Mouse (Mus musculus): ENCODE data around the gene Serping1.
"Not testable (repeated sequence)": the region's sequence is repeated elsewhere in the genome, so short reads cannot be mapped to it uniquely, and the experiment has no call there.

The Serping1 gene

DNA sequence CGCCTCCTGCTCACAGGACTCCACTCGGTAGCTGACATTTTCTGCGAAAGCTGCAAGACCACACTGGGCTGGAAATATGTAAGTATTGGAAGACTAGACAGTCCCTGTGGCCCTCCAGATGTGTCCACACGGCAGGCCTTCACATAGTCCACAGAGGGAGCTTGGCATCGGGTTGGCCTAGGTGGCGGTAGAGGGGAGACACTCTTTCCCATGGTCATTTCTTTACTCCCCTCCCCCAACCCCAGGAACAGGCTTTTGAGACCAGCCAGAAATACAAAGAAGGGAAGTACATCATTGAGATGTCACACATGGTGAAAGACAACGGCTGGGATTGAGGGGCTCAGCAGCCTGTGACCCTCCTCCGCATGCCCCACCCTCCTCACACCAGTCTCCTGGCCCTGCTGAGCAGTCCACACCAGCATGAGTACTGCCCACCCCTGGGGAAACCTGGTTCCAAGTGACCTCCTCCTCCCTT is 37.8 kb downstream of the Serping1 start:
- DNase-seq: peak; percentile 53

DNA sequence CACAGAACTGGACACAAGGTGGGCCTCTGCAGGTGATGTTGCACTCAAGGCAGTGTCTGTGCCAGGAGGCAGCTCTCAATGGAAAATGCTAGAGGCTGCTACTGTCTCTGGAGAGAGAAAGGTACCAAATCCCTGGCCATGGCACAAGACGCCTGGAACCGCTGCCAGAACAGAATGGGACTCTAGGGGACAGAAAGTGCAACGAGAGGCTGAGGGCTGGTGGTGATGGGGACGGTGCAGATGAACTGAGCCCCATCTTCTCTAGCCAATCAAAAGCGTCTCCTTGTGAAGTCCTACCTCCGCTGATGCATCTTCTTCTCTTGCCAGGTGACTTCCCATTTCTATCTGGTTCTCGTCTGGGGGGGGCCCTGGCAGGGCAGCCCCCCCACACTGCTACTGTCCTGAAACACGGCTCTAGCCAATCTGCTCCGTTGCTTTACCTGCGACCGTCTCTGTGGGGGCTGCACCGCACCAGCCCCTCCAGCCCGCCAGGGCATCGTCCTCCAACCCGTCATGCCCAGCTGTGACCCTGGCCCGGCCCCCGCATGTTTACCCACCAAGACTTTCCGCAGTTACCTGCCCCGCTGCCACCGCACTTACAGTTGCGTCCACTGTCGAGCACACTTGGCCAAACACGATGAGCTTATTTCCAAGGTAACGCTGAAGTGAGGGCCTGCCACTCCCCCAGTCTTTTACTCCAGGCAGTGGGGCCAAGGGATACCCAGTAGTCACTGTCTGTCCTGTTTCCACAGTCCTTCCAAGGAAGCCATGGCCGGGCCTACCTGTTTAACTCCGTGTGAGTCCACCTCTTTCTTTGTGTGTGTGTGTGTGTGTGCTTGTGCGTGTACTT is 38.7 kb downstream of the Serping1 start:
- peak; percentile 29 for DNase-seq

GRCm38 (mm10) chr2:84735346-84735920 is 39.8 kb downstream of the Serping1 start:
- no peak for DNase-seq

DNA sequence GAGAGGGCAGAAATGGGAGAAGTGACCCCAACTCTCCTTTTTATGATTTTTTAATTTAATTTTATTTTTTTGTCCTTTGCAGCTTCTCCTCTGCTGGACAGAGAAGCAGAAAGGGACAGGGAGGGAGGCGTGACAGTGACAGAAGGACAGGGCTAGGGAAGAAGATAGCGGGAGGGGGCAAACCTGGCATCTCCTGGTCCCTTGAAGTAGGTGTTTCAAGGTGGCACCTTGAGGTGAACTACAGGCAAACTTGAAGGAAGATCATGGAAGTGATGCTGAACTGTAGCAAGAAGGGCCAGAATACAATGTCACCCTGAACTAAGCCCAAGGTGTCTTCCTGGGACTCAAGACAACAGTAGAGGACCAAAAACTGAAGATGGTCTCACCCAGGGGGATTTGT is 40.3 kb downstream of the Serping1 start:
- no peak for DNase-seq

DNA sequence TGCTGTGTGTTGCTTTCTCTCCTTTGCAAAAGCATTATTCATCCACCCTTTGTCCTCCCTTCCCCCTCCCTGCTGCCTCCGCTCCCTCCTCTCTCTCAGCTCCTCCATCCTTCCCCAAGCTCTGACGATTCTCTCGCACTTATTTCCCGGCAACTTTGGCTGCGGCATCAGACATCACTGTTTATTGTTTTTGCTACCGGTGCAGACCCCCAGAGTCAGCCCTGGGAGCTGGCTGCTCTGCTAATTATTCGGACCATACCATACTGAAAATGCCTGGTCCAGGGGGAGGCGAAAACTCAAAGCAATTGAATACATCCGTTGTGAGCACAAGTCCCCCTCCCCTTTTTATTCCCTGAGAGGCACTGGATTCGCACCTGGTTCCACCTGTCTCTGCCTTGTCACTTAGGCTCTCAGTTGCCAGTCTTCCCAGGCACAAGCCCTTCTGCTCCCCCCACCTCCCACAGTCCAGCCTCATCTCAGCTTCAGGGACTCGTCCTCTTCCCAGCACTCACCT is 40.8 kb downstream of the Serping1 start:
- DNase-seq: no peak

GRCm38 (mm10) chr2:84733579-84734300 is 41.5 kb downstream of the Serping1 start, which contains the start of gene Ypel4:
Gene Ypel4, plus strand, starts transcription at chr2:84734058.
- peak; percentile 68 for DNase-seq

GRCm38 (mm10) chr2:84732394-84732793 is 42.9 kb downstream of the Serping1 start:
- no peak for DNase-seq

- DNase-seq: no peak
Observed at GRCm38 (mm10) chr2:84731206-84731605, 44.0 kb downstream of the Serping1 start.

- not testable (repeated sequence) for DNase-seq
Observed at GRCm38 (mm10) chr2:84728191-84728590, 47.1 kb downstream of the Serping1 start.

DNA sequence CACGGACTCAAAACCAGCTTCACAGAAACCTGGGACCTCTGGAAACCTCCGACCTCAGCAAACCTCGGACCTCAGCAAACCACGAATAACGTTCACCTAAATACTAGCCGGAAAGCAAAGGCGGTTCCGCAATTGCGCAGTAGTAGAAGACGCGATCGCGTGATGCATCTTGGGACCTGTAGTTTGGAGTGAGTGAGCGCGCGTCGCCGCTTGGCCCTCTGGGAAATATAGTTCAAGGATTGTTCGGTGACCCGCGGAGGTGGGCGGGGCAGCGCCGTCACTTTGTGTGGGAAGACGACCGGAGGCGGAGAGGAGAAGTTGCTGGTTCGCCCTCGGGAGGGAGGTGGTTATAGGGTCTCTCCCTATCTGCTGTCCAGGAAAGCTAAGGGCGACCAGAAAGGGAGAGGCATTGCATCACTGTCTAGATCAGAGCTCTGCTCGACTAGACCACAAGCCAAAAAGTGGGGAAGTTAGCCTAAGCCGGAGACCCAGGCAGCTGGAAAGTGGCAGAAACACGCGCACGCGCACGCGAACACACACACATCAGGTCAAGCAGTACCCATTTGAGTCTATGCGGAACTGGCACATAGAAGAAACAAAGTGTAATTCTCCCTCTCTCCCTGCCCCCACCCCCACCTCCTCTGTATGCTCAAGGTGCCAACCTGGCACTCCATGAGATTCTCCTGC is 47.9 kb downstream of the Serping1 start, which contains the start of gene Clp1:
Gene Clp1, minus strand, starts transcription at position 179 of the 687 bp plus-strand sequence.
- DNase-seq: peak; percentile 98

DNA sequence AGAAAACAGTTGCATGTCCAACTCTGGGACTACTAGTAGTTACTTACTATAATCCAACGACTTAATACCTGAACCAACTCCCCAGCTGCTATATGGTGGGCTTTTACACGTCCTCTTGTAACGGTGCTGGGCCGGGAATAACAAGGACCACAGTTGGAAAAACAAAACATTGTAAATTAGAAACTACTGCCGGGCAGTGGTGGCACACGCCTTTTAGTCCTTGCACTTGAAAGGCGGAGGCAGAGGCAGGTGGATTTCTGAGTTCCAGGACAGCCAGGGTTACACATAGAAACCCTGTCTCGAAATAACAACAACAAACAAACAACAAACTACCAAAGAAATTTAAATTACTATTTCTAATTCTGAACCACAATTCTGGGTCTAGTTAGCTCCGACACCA is 48.5 kb downstream of the Serping1 start:
- no peak for DNase-seq

GRCm38 (mm10) chr2:84725770-84726169 is 49.5 kb downstream of the Serping1 start:
- no peak for DNase-seq

DNA sequence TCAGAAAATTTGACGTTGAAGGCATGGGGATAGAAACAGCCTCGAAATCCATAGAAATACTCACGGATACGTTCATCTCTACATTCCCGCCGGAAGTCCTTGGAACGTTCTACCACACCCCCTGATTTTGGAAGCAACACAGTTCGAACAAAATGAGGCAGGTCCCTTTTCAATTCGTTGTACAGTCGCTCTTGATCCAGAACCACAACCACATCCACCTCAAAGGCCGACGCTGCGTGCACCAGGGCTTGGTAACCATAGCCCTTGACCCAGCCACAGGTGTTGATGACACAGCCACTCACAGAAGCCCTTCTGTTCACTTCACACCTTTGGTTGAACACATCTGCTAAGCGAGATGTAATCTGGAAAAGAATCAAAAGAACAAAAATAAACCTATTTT is 51.4 kb downstream of the Serping1 start:
- DNase-seq: no peak

- DNase-seq: no peak
Observed at GRCm38 (mm10) chr2:84721182-84721581, 54.1 kb downstream of the Serping1 start.

GRCm38 (mm10) chr2:84720718-84721117 is 54.5 kb downstream of the Serping1 start:
- DNase-seq: no peak

DNA sequence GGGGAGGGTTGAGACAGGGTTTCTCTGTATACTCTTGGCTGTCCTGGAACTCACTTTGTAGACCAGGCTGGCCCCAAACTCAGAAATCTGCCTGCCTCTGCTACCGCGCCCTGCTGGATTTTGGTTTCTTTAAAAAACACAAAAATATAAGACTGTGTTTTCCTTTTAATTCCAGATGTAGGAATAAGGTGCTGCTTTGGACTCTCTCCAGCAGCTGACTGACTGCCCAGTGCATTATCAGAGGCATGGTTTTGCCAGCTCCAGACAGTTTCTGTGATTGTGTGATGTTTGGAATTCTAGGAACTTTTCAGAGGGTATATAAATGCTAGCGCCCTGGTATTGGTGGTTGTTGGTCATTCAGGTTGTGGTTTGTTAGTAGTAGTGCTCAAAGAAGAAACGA is 57.9 kb downstream of the Serping1 start:
- DNase-seq: no peak

DNA sequence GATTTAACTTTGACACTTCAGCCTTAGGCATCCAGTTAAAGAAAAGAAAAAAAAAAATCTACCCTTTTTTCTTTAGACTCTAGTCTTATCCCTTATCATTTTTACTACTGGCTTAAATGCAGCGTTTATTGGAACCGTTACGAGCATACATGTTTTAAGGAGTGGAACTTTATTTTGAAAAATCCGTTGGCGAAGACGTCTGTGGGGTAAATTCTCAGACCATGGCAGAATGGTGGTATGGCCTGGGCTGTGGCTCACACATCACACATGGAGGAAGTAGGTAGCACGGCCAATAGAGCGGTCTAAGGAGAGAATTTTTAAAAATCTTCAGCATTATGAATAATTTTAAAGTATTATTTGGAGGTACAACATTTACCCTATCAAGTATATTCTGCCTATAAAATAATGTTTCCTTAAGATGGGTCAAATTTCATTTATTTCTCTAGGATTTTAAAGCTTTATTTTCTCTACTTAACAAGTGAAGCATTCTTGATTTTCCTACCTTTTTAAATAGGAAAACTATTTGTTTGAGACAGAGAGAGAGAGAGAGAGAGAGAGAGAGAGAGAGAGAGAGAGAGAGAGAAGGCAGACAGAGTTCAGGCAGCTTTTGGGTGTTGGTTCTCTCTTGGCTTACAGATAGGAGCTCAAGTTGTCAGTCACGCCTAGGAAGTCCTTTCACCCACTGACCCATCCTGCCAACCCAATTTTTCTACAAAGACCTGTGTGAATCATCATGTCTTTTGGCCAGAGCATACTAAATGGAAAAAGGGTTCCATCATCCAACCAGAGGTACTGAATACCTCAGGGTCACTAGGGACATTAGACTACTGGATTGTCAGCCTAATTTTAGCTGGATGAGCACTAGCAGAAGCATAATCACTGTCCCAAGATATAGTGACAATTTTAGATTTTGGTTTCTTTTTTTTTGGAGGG is 58.6 kb downstream of the Serping1 start:
- no peak for DNase-seq

DNA sequence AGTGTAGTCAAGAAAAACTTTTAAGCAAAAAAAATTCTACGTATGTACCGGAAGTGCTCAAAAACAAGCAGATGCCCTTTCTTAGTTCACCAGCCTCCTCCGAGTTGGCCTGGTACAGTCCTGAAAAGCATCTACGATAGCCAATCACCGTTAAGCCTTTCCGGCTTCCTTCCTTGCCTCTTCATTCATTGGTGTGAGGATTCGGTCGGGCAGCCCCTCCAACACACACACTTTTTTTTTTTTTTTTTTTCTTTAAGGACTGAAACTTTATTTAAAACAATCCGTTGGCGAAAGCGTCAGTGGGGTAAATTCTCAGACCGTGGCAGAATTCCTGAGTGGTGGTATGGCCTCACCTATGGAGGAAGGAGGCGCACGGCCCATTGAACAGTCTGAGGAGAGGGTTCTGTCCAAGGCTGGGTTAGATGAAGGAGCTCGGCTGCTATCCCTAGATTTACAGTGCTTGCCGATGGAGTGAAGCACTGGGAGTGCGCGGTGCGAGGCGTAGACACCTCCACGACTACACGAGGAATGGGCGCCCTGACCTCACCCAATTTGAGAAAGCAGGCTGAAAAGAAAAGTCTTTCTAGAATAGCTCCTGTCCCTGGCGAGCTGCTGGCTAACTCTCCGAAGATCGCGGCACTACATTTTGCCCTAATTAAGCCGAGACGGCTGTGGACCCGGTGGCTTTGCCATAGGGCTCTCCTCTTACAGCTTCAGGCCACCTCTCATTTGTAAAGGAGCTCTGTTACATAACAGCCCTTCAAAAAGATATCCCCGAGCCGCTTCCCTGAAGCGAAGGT is 59.5 kb downstream of the Serping1 start:
- DNase-seq: peak; percentile 87

Data from kidney, postnatal 10 days (tissue).